Mouse (Mus musculus): Measurements from ENCODE around the gene Tnk2. TPM values are rescaled to one million over a fixed set of nuclear protein-coding genes. Genes with fewer than 3 reads are reported as not detected.
A peak's percentile ranks its signal among the peaks of the same experiment; 100 is the strongest.

The Tnk2 gene
- polyA plus RNA-seq, 1 experiment from 2014 or later: 12.0 TPM

- peaks cover 14% of the 10 kb centered on the region for H3K36me3 ChIP-seq
- H3K4me3 ChIP-seq (replicated peaks): no peak overlapping the region
- H3K27ac ChIP-seq: peak overlapping the region; percentile 72
- peaks cover 54% of the 10 kb centered on the region for H3K4me1 ChIP-seq (replicated peaks)
- H3K9ac ChIP-seq (replicated peaks): peak overlapping the region; percentile 44; the same call in 1 of the 2 replicates
- WGBS: 33% methylated on average over 10 of the region's 10 CpGs
- ATAC-seq (ENCODE audit: insufficient number of reproducible peaks, insufficient read depth, low FRiP score, low TSS enrichment, low read depth): peak; percentile 45; the same call in 1 of the 2 replicates
- H3K4me2 ChIP-seq: peak overlapping the region; percentile 21
- no peaks in the 10 kb centered on the region for H3K27me3 ChIP-seq
- H3K9me3 ChIP-seq: no peaks in the 10 kb centered on the region
These were observed 17.1 kb downstream of the Tnk2 start for GRCm38 (mm10) chr16:32660557-32661321.

DNA sequence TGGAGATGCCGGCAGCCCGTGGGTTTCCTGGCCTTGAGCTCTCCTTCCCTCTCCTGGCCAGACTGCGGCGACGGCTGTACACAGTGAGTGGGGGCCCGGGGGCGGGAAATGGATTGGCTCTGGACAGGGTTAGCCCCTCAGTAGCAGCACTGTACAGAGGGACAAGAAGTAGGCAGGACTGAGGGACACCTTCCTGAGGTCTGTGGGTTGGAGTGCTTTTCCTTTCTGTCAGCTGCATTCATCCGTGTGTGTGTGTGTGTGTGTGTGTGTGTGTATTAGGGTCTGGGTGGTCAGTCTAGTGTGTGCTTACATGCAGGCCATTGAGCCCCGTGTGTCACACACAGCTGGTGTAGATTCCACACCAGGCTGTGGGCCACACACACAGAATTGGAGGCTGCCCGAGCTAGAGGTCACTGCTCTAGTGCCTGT lies 17.8 kb downstream of the Tnk2 start:
- Histone ChIP-seq H3K4me2 (peak overlapping the region; percentile 21), H3K36me3 (peaks cover 20% of the 10 kb centered on the region), H3K4me3 (replicated peaks) (no peak overlapping the region), H3K9me3 (no peaks in the 10 kb centered on the region), H3K9ac (replicated peaks) (peak overlapping the region; percentile 44; the same call in 1 of the 2 replicates), H3K27ac (peak overlapping the region; percentile 72), H3K27me3 (no peaks in the 10 kb centered on the region), H3K4me1 (replicated peaks) (peaks cover 53% of the 10 kb centered on the region)
- WGBS: 73% methylated on average over 10 of the region's 10 CpGs
- ATAC-seq (ENCODE audit: insufficient number of reproducible peaks, insufficient read depth, low FRiP score, low TSS enrichment, low read depth): peak; percentile 26; the same call in 1 of the 2 replicates

DNA sequence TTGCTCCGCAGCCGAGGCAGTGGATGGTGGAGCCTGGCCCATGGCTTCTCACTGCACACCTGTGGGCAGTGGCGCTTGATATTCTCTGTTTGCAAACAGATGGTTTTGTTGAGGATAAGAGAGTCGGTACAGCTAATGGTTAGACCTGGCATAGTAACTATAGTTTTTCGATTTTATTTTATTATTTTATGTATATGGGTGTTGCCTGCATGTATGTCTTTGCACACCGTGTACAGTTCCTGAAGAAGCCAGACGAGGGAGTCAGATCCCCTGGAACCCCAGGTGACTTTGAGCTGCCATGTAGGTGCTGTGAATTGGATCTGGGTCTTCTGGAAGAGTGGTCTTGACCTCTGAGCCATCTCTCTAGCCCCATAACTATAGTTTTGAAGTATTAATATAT lies 18.7 kb downstream of the Tnk2 start:
- H3K4me2 ChIP-seq: no peak overlapping the region
- peaks cover 20% of the 10 kb centered on the region for H3K36me3 ChIP-seq
- WGBS: 90% methylated on average over 7 of the region's 7 CpGs
- ATAC-seq (ENCODE audit: insufficient number of reproducible peaks, insufficient read depth, low FRiP score, low TSS enrichment, low read depth): no peak
- H3K9ac ChIP-seq (replicated peaks): no peak overlapping the region
- no peaks in the 10 kb centered on the region for H3K9me3 ChIP-seq
- H3K4me3 ChIP-seq (replicated peaks): no peak overlapping the region
- no peaks in the 10 kb centered on the region for H3K27me3 ChIP-seq
- H3K4me1 ChIP-seq (replicated peaks): peaks cover 45% of the 10 kb centered on the region
- peak overlapping the region; percentile 72; the same call in 1 of the 2 replicates for H3K27ac ChIP-seq

- no peak overlapping the region for H3K4me3 ChIP-seq (replicated peaks)
- H3K27ac ChIP-seq: no peak overlapping the region
- no peak for ATAC-seq (ENCODE audit: insufficient number of reproducible peaks, insufficient read depth, low FRiP score, low TSS enrichment, low read depth)
- H3K4me2 ChIP-seq: no peak overlapping the region
- H3K27me3 ChIP-seq: no peaks in the 10 kb centered on the region
- no peak overlapping the region for H3K9ac ChIP-seq (replicated peaks)
- 82% methylated on average over 9 of the region's 9 CpGs for WGBS
- no peaks in the 10 kb centered on the region for H3K9me3 ChIP-seq
- peaks cover 39% of the 10 kb centered on the region for H3K4me1 ChIP-seq (replicated peaks)
- peaks cover 29% of the 10 kb centered on the region for H3K36me3 ChIP-seq
These were observed 19.7 kb downstream of the Tnk2 start for GRCm38 (mm10) chr16:32663231-32663858.

GRCm38 (mm10) chr16:32664211-32664610 lies 20.5 kb downstream of the Tnk2 start:
- Histone ChIP-seq H3K4me1 (replicated peaks) (peaks cover 30% of the 10 kb centered on the region), H3K36me3 (peaks cover 38% of the 10 kb centered on the region), H3K9me3 (no peaks in the 10 kb centered on the region), H3K9ac (replicated peaks) (no peak overlapping the region), H3K27me3 (no peaks in the 10 kb centered on the region), H3K4me3 (replicated peaks) (no peak overlapping the region), H3K27ac (no peak overlapping the region), H3K4me2 (no peak overlapping the region)
- ATAC-seq (ENCODE audit: insufficient number of reproducible peaks, insufficient read depth, low FRiP score, low TSS enrichment, low read depth): no peak
- WGBS: 84% methylated on average over 2 of the region's 2 CpGs

- peak overlapping the region; percentile 62 for H3K27ac ChIP-seq
- H3K4me3 ChIP-seq (replicated peaks): no peak overlapping the region
- peaks cover 12% of the 10 kb centered on the region for H3K4me1 ChIP-seq (replicated peaks)
- H3K4me2 ChIP-seq: no peak overlapping the region
- ATAC-seq (ENCODE audit: insufficient number of reproducible peaks, insufficient read depth, low FRiP score, low TSS enrichment, low read depth): no peak
- H3K36me3 ChIP-seq: peaks cover 56% of the 10 kb centered on the region
- no peaks in the 10 kb centered on the region for H3K9me3 ChIP-seq
- no peak overlapping the region for H3K9ac ChIP-seq (replicated peaks)
- WGBS: 79% methylated on average over 11 of the region's 11 CpGs
- no peaks in the 10 kb centered on the region for H3K27me3 ChIP-seq
These were observed 22.4 kb downstream of the Tnk2 start for GRCm38 (mm10) chr16:32665851-32666665.

GRCm38 (mm10) chr16:32666671-32667551 lies 23.2 kb downstream of the Tnk2 start:
- 84% methylated on average over 9 of the region's 9 CpGs for WGBS
- peaks cover 3% of the 10 kb centered on the region for H3K4me1 ChIP-seq (replicated peaks)
- H3K9ac ChIP-seq (replicated peaks): no peak overlapping the region
- H3K27ac ChIP-seq: peak overlapping the region; percentile 62; the same call in 1 of the 2 replicates
- ATAC-seq (ENCODE audit: insufficient number of reproducible peaks, insufficient read depth, low FRiP score, low TSS enrichment, low read depth): no peak
- H3K27me3 ChIP-seq: no peaks in the 10 kb centered on the region
- H3K36me3 ChIP-seq: peaks cover 65% of the 10 kb centered on the region
- H3K9me3 ChIP-seq: no peaks in the 10 kb centered on the region
- H3K4me3 ChIP-seq (replicated peaks): no peak overlapping the region
- no peak overlapping the region for H3K4me2 ChIP-seq

- H3K4me1 ChIP-seq (replicated peaks): no peaks in the 10 kb centered on the region; the same call in 1 of the 2 replicates
- no peak overlapping the region for H3K9ac ChIP-seq (replicated peaks)
- no peaks in the 10 kb centered on the region for H3K27me3 ChIP-seq
- H3K36me3 ChIP-seq: peaks cover 71% of the 10 kb centered on the region
- H3K27ac ChIP-seq: no peak overlapping the region
- no peaks in the 10 kb centered on the region for H3K9me3 ChIP-seq
- no peak for ATAC-seq (ENCODE audit: insufficient number of reproducible peaks, insufficient read depth, low FRiP score, low TSS enrichment, low read depth)
- H3K4me2 ChIP-seq: no peak overlapping the region
- no peak overlapping the region for H3K4me3 ChIP-seq (replicated peaks)
- 75% methylated on average over 3 of the region's 3 CpGs for WGBS
These were observed 23.8 kb downstream of the Tnk2 start for GRCm38 (mm10) chr16:32667552-32667872.

- peaks cover 76% of the 10 kb centered on the region for H3K36me3 ChIP-seq
- H3K27ac ChIP-seq: no peak overlapping the region
- no peak for ATAC-seq (ENCODE audit: insufficient number of reproducible peaks, insufficient read depth, low FRiP score, low TSS enrichment, low read depth)
- WGBS: 68% methylated on average over 10 of the region's 10 CpGs
- H3K9me3 ChIP-seq: no peaks in the 10 kb centered on the region
- no peak overlapping the region for H3K9ac ChIP-seq (replicated peaks)
- no peak overlapping the region for H3K4me2 ChIP-seq
- H3K27me3 ChIP-seq: no peaks in the 10 kb centered on the region
- H3K4me3 ChIP-seq (replicated peaks): no peak overlapping the region
- no peaks in the 10 kb centered on the region; the same call in 1 of the 2 replicates for H3K4me1 ChIP-seq (replicated peaks)
These were observed 24.4 kb downstream of the Tnk2 start for GRCm38 (mm10) chr16:32668030-32668429.

- Histone ChIP-seq H3K4me2 (no peak overlapping the region), H3K27me3 (no peaks in the 10 kb centered on the region), H3K9ac (replicated peaks) (no peak overlapping the region), H3K9me3 (no peaks in the 10 kb centered on the region), H3K36me3 (peaks cover 80% of the 10 kb centered on the region), H3K4me1 (replicated peaks) (no peaks in the 10 kb centered on the region; the same call in 1 of the 2 replicates), H3K27ac (no peak overlapping the region), H3K4me3 (replicated peaks) (no peak overlapping the region)
- ATAC-seq (ENCODE audit: insufficient number of reproducible peaks, insufficient read depth, low FRiP score, low TSS enrichment, low read depth): no peak
- WGBS: 74% methylated on average over 4 of the region's 4 CpGs
These were observed 24.8 kb downstream of the Tnk2 start for GRCm38 (mm10) chr16:32668472-32668871.

All from limb, embryonic 12.5 days (tissue).